Mouse (Mus musculus): Measurements from ENCODE around the gene Gm21962. TPM values are rescaled to one million over a fixed set of nuclear protein-coding genes. Genes with fewer than 3 reads are reported as not detected.

Gene Gm21962
- polyA plus RNA-seq, 1 experiment from 2014 or later, result not detected

Small RNA genes lying within 50 kb of the gene (microRNA-seq; reads per million reads assigned to microRNA genes)
- not detected for gene Gm22468

Other genes with a start within 250 kb of the Gm21962 start
- gene Ddit4l, start 49.9 kb upstream of the Gm21962 start, polyA plus RNA-seq (2016; fragmentation: Nextera tagmentation; extraction: Ambion mirVana), result 9.9 and 12.7 TPM in 2 replicates
- 2,961 and 3,101 TPM in 2 replicates for gene H2afz, start 193.0 kb downstream of the Gm21962 start, polyA plus RNA-seq (2016; fragmentation: Nextera tagmentation; extraction: Ambion mirVana)
- 10.9 and 11.2 TPM in 2 replicates for gene Dnajb14, start 196.2 kb downstream of the Gm21962 start, polyA plus RNA-seq (2016; fragmentation: Nextera tagmentation; extraction: Ambion mirVana)
- gene Lamtor3, start 247.0 kb downstream of the Gm21962 start, polyA plus RNA-seq (2016; fragmentation: Nextera tagmentation; extraction: Ambion mirVana), result 103 and 106 TPM in 2 replicates

All from forebrain, embryonic 12.5 days (tissue).